Mouse (Mus musculus): ENCODE measurements around the gene Prg3.

- TF ChIP-seq CTCF (IDR thresholded peaks at IDR 0.05): no peak
- no peak for TF ChIP-seq EP300 (IDR thresholded peaks at IDR 0.05)
Observed at GRCm38 (mm10) chr2:85034169-85034568, 46.2 kb downstream of the Prg3 start.
